Mouse (Mus musculus) adrenal gland, adult 18-20 months (tissue): ENCODE measurements around the gene Jak2. TPM values are rescaled to one million over a fixed set of nuclear protein-coding genes. Genes with fewer than 3 reads are reported as not detected.

Experiments
- DNase-seq, 2 experiments: peaks; one replicate each; pipeline ENCODE4 v3.0.0; 2021 to 2022; ENCODE audit warnings: low spot score in 2 of 2
- total RNA-seq, 2 experiments: library from RNA; stranded (reverse); gene quantifications; 1 replicate in 1 of 2; 2 replicates in 1 of 2; pipeline ENCODE4 v1.2.3; 2021

Jak2 gene
- total RNA-seq, 2 experiments from 2014 or later: 13.0 to 18.2 TPM

- DNase-seq: no peak
Observed at GRCm38 (mm10) chr19:29251958-29252801, 552 bp downstream of the Jak2 start.

GRCm38 (mm10) chr19:29252831-29253545, 1.4 kb downstream of the Jak2 start:
- no peak for DNase-seq

- DNase-seq: peak; percentile 81 to 82
Observed at GRCm38 (mm10) chr19:29253728-29254127, 2.1 kb downstream of the Jak2 start.

GRCm38 (mm10) chr19:29254671-29255070, 3.0 kb downstream of the Jak2 start:
- DNase-seq: no peak

GRCm38 (mm10) chr19:29255327-29256027, 3.8 kb downstream of the Jak2 start:
- no peak for DNase-seq

- DNase-seq: no peak
Observed at GRCm38 (mm10) chr19:29261638-29262037, 10.0 kb downstream of the Jak2 start.

GRCm38 (mm10) chr19:29263492-29263891, 11.9 kb downstream of the Jak2 start:
- DNase-seq: no peak

GRCm38 (mm10) chr19:29265538-29265937, 13.9 kb downstream of the Jak2 start:
- no peak for DNase-seq

GRCm38 (mm10) chr19:29267075-29267868, 15.6 kb downstream of the Jak2 start:
- no peak for DNase-seq

- DNase-seq: no peak
Observed at GRCm38 (mm10) chr19:29268788-29269321, 17.2 kb downstream of the Jak2 start.

GRCm38 (mm10) chr19:29270226-29270625, 18.6 kb downstream of the Jak2 start:
- DNase-seq: no peak

- DNase-seq: no peak
Observed at GRCm38 (mm10) chr19:29271147-29271578, 19.5 kb downstream of the Jak2 start.

- no peak for DNase-seq
Observed at GRCm38 (mm10) chr19:29272011-29272809, 20.6 kb downstream of the Jak2 start.

GRCm38 (mm10) chr19:29276414-29276813, 24.8 kb downstream of the Jak2 start:
- DNase-seq: no peak

GRCm38 (mm10) chr19:29278944-29279587, 27.4 kb downstream of the Jak2 start:
- no peak for DNase-seq

- no peak for DNase-seq
Observed at GRCm38 (mm10) chr19:29285451-29285869, 33.8 kb downstream of the Jak2 start.

- DNase-seq: no peak
Observed at GRCm38 (mm10) chr19:29287863-29288262, 36.2 kb downstream of the Jak2 start.

GRCm38 (mm10) chr19:29291532-29291931, 39.9 kb downstream of the Jak2 start:
- no peak for DNase-seq

- no peak for DNase-seq
Observed at GRCm38 (mm10) chr19:29292546-29292945, 40.9 kb downstream of the Jak2 start.
